In genomic region chr5:89492560-89492959, GRCm38 (mm10) we compare ENCODE assay signal across 39 mouse cellular contexts. TPM values are rescaled to one million over a fixed set of nuclear protein-coding genes. Genes with fewer than 3 reads are reported as not detected.
"Had no signal": no experiment of that assay in that cellular context is flagged by ENCODE, and none has a peak within 500 bp of the region (broad histone marks: within the 10 kb centered on the region; RNA-seq: fewer than 3 reads in every experiment).

No protein-coding gene starts in this region.

- H3K27me3 ChIP-seq: embryonic facial prominence, embryonic 12.5 days; embryonic facial prominence, embryonic 13.5 days; embryonic facial prominence, embryonic 15.5 days; forebrain, embryonic 12.5 days; forebrain, embryonic 13.5 days; forebrain, embryonic 15.5 days had no signal

- H3K4me3 ChIP-seq: embryonic facial prominence, embryonic 10.5 days; embryonic facial prominence, embryonic 12.5 days; embryonic facial prominence, embryonic 13.5 days; embryonic facial prominence, embryonic 15.5 days; erythroblast, embryonic 14.5 days; forebrain, embryonic 10.5 days; forebrain, embryonic 12.5 days; forebrain, embryonic 13.5 days; forebrain, embryonic 15.5 days; gastrocnemius, adult 2 months; heart, adult 2 months had no signal

- H3K4me2 ChIP-seq: embryonic facial prominence, embryonic 12.5 days; embryonic facial prominence, embryonic 13.5 days; embryonic facial prominence, embryonic 15.5 days; forebrain, embryonic 12.5 days; forebrain, embryonic 13.5 days; forebrain, embryonic 15.5 days had no signal

- H3K4me1 ChIP-seq: embryonic facial prominence, embryonic 10.5 days; embryonic facial prominence, embryonic 12.5 days; embryonic facial prominence, embryonic 13.5 days; embryonic facial prominence, embryonic 15.5 days; forebrain, embryonic 10.5 days; forebrain, embryonic 12.5 days; forebrain, embryonic 13.5 days; forebrain, embryonic 15.5 days had no signal

- H3K9me3 ChIP-seq: embryonic facial prominence, embryonic 10.5 days; embryonic facial prominence, embryonic 12.5 days; embryonic facial prominence, embryonic 13.5 days; embryonic facial prominence, embryonic 15.5 days; forebrain, embryonic 10.5 days; forebrain, embryonic 12.5 days; forebrain, embryonic 13.5 days; forebrain, embryonic 15.5 days had no signal

- H3K27ac ChIP-seq: embryonic facial prominence, embryonic 10.5 days; embryonic facial prominence, embryonic 12.5 days; embryonic facial prominence, embryonic 13.5 days; embryonic facial prominence, embryonic 15.5 days; forebrain, embryonic 10.5 days; forebrain, embryonic 12.5 days; forebrain, embryonic 13.5 days; forebrain, embryonic 15.5 days; gastrocnemius, adult 2 months; heart, adult 2 months had no signal

- DNase-seq: cerebellum, adult 2 months; cerebellum, adult 8-10 months; cerebellum, adult 9-10 months; cerebellum, adult 9-11 months; cerebellum, postnatal 10 days; cerebellum, postnatal 14 days; cerebellum, postnatal 25 days; cerebellum, postnatal 36 days; embryo, embryonic 11 days; forebrain, postnatal 0 days; gastrocnemius, adult 2 months; gastrocnemius, postnatal 10 days; gastrocnemius, postnatal 14 days; gastrocnemius, postnatal 25 days; gastrocnemius, postnatal 36 days; heart, adult 11 months; heart, adult 18-20 months; heart, adult 2 months had no signal

- H3K36me3 ChIP-seq: embryonic facial prominence, embryonic 10.5 days; embryonic facial prominence, embryonic 12.5 days; embryonic facial prominence, embryonic 13.5 days; embryonic facial prominence, embryonic 15.5 days; forebrain, embryonic 10.5 days; forebrain, embryonic 12.5 days; forebrain, embryonic 15.5 days had no signal

- H3K9ac ChIP-seq: embryonic facial prominence, embryonic 12.5 days; embryonic facial prominence, embryonic 13.5 days; embryonic facial prominence, embryonic 15.5 days; forebrain, embryonic 12.5 days; forebrain, embryonic 13.5 days; forebrain, embryonic 15.5 days; forebrain, postnatal 0 days had no signal

- ATAC-seq: forebrain, embryonic 13.5 days; forebrain, embryonic 14.5 days; forebrain, embryonic 15.5 days; forebrain, embryonic 16.5 days; forebrain, postnatal 0 days had no signal

RNA-seq across cellular contexts. Expression of gene Npffr2, which starts 34.7 kb away (rescaled TPM):
- total RNA-seq: common myeloid progenitor, adult 5-6 weeks; gastrocnemius, adult 18-20 months; gastrocnemius, adult 2 months; gastrocnemius, adult 8-10 months; gastrocnemius, postnatal 10 days; gastrocnemius, postnatal 14 days; gastrocnemius, postnatal 25 days; gastrocnemius, postnatal 36 days; gastrocnemius, postnatal 4 days; granulocyte monocyte progenitor cell, adult 5-6 weeks; heart, adult 2 months had no signal
- polyA plus RNA-seq: cortical plate, adult 2 months; embryonic facial prominence, embryonic 13.5 days; embryonic facial prominence, embryonic 15.5 days; erythroblast, embryonic 14.5 days; forebrain, embryonic 13.5 days; forebrain, embryonic 15.5 days; forebrain, embryonic 16.5 days; gonadal fat pad, adult 2 months; heart, adult 2 months had no signal

RNA-seq across cellular contexts. Expression of gene Gc, which starts 34.9 kb away (rescaled TPM):
- total RNA-seq: common myeloid progenitor, adult 5-6 weeks; forebrain, postnatal 0 days; gastrocnemius, adult 2 months; gastrocnemius, postnatal 14 days; gastrocnemius, postnatal 25 days; granulocyte monocyte progenitor cell, adult 5-6 weeks; heart, adult 18-20 months; heart, adult 2 months had no signal
- polyA plus RNA-seq: cerebellum, adult 2 months; cortical plate, adult 2 months; embryonic facial prominence, embryonic 10.5 days; embryonic facial prominence, embryonic 11.5 days; embryonic facial prominence, embryonic 12.5 days; embryonic facial prominence, embryonic 13.5 days; embryonic facial prominence, embryonic 14.5 days; embryonic facial prominence, embryonic 15.5 days; erythroblast, embryonic 14.5 days; forebrain, embryonic 10.5 days; forebrain, embryonic 11.5 days; forebrain, embryonic 12.5 days; forebrain, embryonic 13.5 days; forebrain, embryonic 14.5 days; forebrain, embryonic 15.5 days; forebrain, embryonic 16.5 days; forebrain, postnatal 0 days had no signal
